Mouse (Mus musculus) embryonic fibroblast, embryonic 13.5 days (primary cell): Measurements from ENCODE around the gene Cacna1d. TPM values are rescaled to one million over a fixed set of nuclear protein-coding genes. Genes with fewer than 3 reads are reported as not detected.

Experiments used
- H3K27ac ChIP-seq: 2 replicates; pipeline ENCODE4 v1.5.1; 2012; ENCODE audit warnings: low read length, control low read depth, inconsistent platforms; ENCODE audit not compliant: insufficient read depth
- H3K4me1 ChIP-seq: 2 replicates; pipeline ENCODE4 v1.6.1; 2011; ENCODE audit warnings: low read length; ENCODE audit not compliant: control insufficient read depth, insufficient read depth
- H3K4me3 ChIP-seq: 2 replicates; pipeline ENCODE4 v1.5.1; 2011; ENCODE audit warnings: mild to moderate bottlenecking, control low read depth, low read length; ENCODE audit not compliant: insufficient read depth
- CTCF ChIP-seq: IDR thresholded peaks from 2 replicates; pipeline ENCODE4 v1.5.1; 2011; ENCODE audit warnings: mild to moderate bottlenecking, control low read depth, low read length, moderate library complexity, borderline replicate concordance; ENCODE audit not compliant: insufficient read depth
- POLR2A ChIP-seq: IDR thresholded peaks from 2 replicates; pipeline ENCODE4 v1.6.1; 2011; ENCODE audit warnings: low read depth, mild to moderate bottlenecking, control low read depth, low read length, moderate library complexity
- polyA plus RNA-seq: library from polyadenylated mRNA; stranded (reverse); fragments of >200 nt; gene quantifications from 2 replicates; pipeline ENCODE4 v1.2.4, GENCODE M21; 2011; ENCODE audit warnings: low read depth; ENCODE audit not compliant: missing spikeins, insufficient read length

The Cacna1d gene
- polyA plus RNA-seq, 1 experiment = not detected

GRCm38 (mm10) chr14:30130092-30130491 is 361.2 kb downstream of the Cacna1d start:
- H3K27ac ChIP-seq = no peak overlapping the region
- no peaks in the 10 kb centered on the region for H3K4me1 ChIP-seq
- no peak overlapping the region for H3K4me3 ChIP-seq
- TF ChIP-seq CTCF (no peak), POLR2A (no peak)

DNA sequence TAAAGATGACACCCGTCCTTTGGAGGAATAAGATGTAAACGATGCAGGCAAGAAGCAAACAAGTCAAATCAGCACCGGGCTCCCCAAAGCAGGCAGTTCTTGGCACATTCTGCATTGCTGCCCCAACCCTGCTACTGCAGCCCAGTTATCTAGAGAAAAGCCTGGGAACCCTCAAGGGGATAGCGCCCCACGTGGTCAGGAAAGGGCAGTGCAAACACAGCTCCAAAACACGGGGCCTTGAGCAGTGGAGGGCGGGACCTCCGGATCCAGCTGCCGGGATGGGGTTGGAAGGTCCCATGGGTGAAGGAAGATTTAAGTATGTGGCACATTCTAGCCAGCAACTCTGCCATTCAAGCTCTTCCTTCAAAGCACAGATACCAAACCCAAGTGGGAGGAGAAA is 361.9 kb downstream of the Cacna1d start:
- no peaks in the 10 kb centered on the region for H3K4me1 ChIP-seq
- H3K4me3 ChIP-seq = no peak overlapping the region
- H3K27ac ChIP-seq = no peak overlapping the region
- TF ChIP-seq CTCF = peak; percentile 22; the same call in 1 of the 2 replicates
- TF ChIP-seq POLR2A = no peak

GRCm38 (mm10) chr14:30124951-30125690 is 366.1 kb downstream of the Cacna1d start:
- Histone ChIP-seq H3K27ac (no peak overlapping the region), H3K4me1 (no peaks in the 10 kb centered on the region), H3K4me3 (no peak overlapping the region)
- TF ChIP-seq POLR2A (no peak), CTCF (no peak)

DNA sequence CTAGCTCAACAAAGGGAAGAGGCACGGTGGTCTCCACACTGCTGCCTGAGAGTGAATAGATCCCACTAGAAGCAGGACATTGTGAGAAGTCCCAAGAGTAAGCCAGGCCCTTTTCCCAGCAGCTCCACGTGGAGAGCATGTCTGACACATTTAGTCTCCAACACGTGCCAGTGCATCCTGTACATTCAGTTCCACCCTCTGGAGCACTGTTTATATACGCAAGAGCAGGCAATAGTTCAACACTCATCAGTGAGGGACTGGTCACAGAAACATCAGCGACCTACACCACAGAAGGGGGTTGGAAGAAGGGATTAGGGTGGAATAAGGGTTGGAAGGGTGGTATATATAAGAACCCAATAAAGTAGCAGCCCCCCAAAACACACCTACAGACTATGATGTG is 371.2 kb downstream of the Cacna1d start:
- no peak for TF ChIP-seq POLR2A
- no peak for TF ChIP-seq CTCF
- no peak overlapping the region for H3K27ac ChIP-seq
- no peaks in the 10 kb centered on the region for H3K4me1 ChIP-seq
- H3K4me3 ChIP-seq = no peak overlapping the region

DNA sequence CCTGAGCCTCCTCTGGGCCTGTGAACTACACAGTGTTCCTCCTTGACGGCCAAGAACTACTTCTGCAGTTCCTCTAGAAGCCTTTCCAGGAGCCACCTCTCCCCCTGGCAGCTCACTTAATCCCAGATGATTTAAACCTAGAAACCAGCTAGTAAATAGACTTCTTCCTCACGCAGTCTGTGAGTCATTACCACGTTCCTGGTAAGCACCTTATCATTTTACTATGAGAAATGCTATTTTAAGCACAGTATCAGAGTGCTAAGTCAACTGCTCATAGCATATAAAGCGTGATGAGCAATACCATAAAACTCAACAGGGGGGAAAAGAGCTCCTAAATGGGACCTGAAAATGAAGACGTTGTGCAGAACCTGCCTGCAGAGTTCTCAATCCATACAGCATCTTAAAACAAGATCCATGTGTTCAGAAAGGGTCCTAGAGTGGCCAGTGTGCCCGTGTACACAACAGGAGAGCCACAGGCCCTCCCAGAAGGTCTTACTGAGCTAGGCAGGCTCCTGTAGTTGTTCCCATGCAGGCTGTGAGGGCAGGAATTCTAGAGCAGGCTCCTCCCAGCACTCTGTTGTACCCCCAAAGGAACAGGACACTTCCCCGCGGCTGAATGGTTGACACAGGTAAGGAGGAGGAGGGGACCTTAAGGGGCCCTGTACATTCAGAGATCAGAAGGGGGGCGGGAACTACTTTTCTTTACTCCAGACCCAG is 377.7 kb downstream of the Cacna1d start:
- Histone ChIP-seq H3K4me3 (no peak overlapping the region), H3K27ac (no peak overlapping the region), H3K4me1 (no peaks in the 10 kb centered on the region)
- no peak for TF ChIP-seq POLR2A
- TF ChIP-seq CTCF = no peak

DNA sequence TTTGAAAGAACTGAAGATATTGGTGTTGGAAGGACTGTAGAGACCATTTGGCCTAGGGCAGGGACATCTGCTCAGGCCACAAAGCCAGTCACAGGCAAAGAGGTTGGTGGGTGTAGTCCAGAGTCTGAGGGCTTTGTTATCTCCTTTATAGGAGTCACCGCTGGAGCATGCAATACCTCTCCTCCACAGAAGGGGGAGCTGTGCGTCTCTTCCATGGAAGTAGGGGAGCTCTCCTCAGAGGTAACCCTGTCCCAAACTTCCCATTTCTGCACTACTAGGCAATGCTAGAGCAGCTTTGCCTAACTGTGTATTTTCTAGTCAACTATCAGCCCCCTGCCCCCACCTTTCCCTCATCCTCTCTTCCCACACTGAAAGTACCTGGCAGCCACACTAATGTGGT is 382.2 kb downstream of the Cacna1d start:
- H3K27ac ChIP-seq = no peak overlapping the region
- H3K4me1 ChIP-seq = no peaks in the 10 kb centered on the region
- 0 out of 2 replicates have a peak, but pooled peaks have one; percentile 2 for TF ChIP-seq CTCF
- no peak for TF ChIP-seq POLR2A
- H3K4me3 ChIP-seq = no peak overlapping the region

DNA sequence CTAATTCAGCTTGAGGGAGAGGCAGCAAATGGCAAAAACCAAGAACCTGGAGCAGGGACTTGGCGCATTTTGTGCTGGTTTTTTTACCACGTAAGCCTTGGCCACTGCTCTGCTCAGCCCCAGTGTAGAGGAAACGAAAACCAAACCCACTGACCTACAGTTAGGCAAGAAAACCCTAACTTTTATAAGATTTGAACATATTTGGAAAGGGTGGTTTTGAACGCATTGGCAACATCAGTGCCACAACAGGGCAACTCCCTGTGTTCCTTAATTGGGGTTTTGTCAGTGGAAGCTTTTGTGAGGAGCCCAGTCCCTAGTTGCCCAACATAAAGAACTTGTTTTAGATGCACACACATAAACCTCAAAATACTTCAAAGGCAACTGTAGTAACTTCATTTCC is 384.7 kb downstream of the Cacna1d start:
- no peak overlapping the region for H3K27ac ChIP-seq
- H3K4me3 ChIP-seq = no peak overlapping the region
- TF ChIP-seq CTCF (no peak), POLR2A (no peak)
- no peaks in the 10 kb centered on the region for H3K4me1 ChIP-seq

- no peak overlapping the region for H3K27ac ChIP-seq
- no peaks in the 10 kb centered on the region for H3K4me1 ChIP-seq
- TF ChIP-seq CTCF (no peak), POLR2A (no peak)
- H3K4me3 ChIP-seq = no peak overlapping the region
Measured at GRCm38 (mm10) chr14:30105551-30105950, 385.7 kb downstream of the Cacna1d start.

GRCm38 (mm10) chr14:30103946-30104536 is 387.2 kb downstream of the Cacna1d start:
- H3K4me3 ChIP-seq = no peak overlapping the region
- H3K27ac ChIP-seq = no peak overlapping the region
- TF ChIP-seq POLR2A (no peak), CTCF (no peak)
- H3K4me1 ChIP-seq = no peaks in the 10 kb centered on the region

- Histone ChIP-seq H3K4me1 (no peaks in the 10 kb centered on the region), H3K4me3 (no peak overlapping the region), H3K27ac (no peak overlapping the region)
- TF ChIP-seq CTCF = no peak
- no peak for TF ChIP-seq POLR2A
Measured at GRCm38 (mm10) chr14:30097239-30097638, 394.0 kb downstream of the Cacna1d start.
